ENCODE assay signal across 11 mouse cellular contexts in genomic region chr10:81344421-81345161, GRCm38 (mm10). TPM values are rescaled to one million over a fixed set of nuclear protein-coding genes. Genes with fewer than 3 reads are reported as not detected.
DNase-seq lines count a peak whose midpoint lies in the region; ATAC-seq and TF ChIP-seq lines count a peak whose summit lies in the region.
"Had no signal": no experiment of that assay in that cellular context is flagged by ENCODE, and none has a peak within 500 bp of the region (broad histone marks: within the 10 kb centered on the region; RNA-seq: fewer than 3 reads in every experiment).

No protein-coding gene starts in this region.

- peaks cover 33% of the 10 kb centered on the region for H3K27me3 ChIP-seq in lung, embryonic 14.5 days (ENCODE audit: insufficient read depth, low read length)
- no peaks in the 10 kb centered on the region for H3K27me3 ChIP-seq in MEL (ENCODE audit: control insufficient read depth in 1 of 2, insufficient read depth in 2 of 2, low read length in 2 of 2)

- TF ChIP-seq CTCF in lung, embryonic 14.5 days (IDR thresholded peaks at IDR 0.05; ENCODE audit: low read depth): peak; percentile 45
- TF ChIP-seq CTCF in MEL (IDR thresholded peaks at IDR 0.05 in 2 of 3, conservative IDR thresholded peaks at IDR 0.05 in 1 of 3; ENCODE audit: control insufficient read depth in 1 of 3, insufficient read depth in 1 of 3, low read depth in 2 of 3, low read length in 3 of 3, poor library complexity in 1 of 3, severe bottlenecking in 1 of 3): peak in 2 of 3 experiments; percentile 33 to 44; a peak in 3 of 6 replicates

- H3K9ac ChIP-seq in lung, embryonic 14.5 days: no peak overlapping the region
- no peak overlapping the region; the same call in 1 of the 2 replicates for H3K9ac ChIP-seq in MEL (ENCODE audit: control insufficient read depth, low read depth, low read length, poor library complexity, severe bottlenecking)
- H3K9ac ChIP-seq: heart, embryonic 12.5 days had no signal

- DNase-seq in gastrocnemius, postnatal 10 days: peak; percentile 46
- DNase-seq in gastrocnemius, postnatal 4 days (ENCODE audit: low spot score in 2 of 2): no peak
- peak; percentile 46 for DNase-seq in lung, embryonic 14.5 days
- DNase-seq in lung, postnatal 25 days (ENCODE audit: low spot score): no peak
- peak; percentile 75 for DNase-seq in MEL (ENCODE audit: low read depth, low spot score)
- DNase-seq in natural killer cell, adult 2 months (ENCODE audit: low spot score in 2 of 2): peak; percentile 21 to 47
- DNase-seq in frontal cortex, adult 2 months (ENCODE audit: extremely low spot score in 1 of 2, low spot score in 1 of 2): no peak
- DNase-seq in right cerebral cortex, postnatal 4 days: no peak
- DNase-seq: lung, adult 2 months had no signal

- ATAC-seq in lung, embryonic 14.5 days (ENCODE audit: insufficient read depth): no peak

- peaks cover 13% of the 10 kb centered on the region for H3K4me1 ChIP-seq in lung, embryonic 14.5 days (ENCODE audit: insufficient read depth)
- peaks cover 8 to 11% of the 10 kb centered on the region in 2 experiments; a peak in 3 of 4 replicates for H3K4me1 ChIP-seq in MEL (ENCODE audit: control insufficient read depth in 1 of 2, insufficient read depth in 2 of 2, low read length in 2 of 2)

- H3K79me2 ChIP-seq in MEL (ENCODE audit: control insufficient read depth, insufficient read depth, low read length, poor library complexity): no peaks in the 10 kb centered on the region

- no peak for TF ChIP-seq POLR2A in MEL (IDR thresholded peaks at IDR 0.05; ENCODE audit: control insufficient read depth in 1 of 2, insufficient read depth in 1 of 2, low read depth in 1 of 2, low read length in 2 of 2, poor library complexity in 1 of 2)

- peaks cover 24% of the 10 kb centered on the region for H3K36me3 ChIP-seq in lung, embryonic 14.5 days (ENCODE audit: insufficient read depth)
- no peaks in the 10 kb centered on the region; a peak in 1 of 4 replicates for H3K36me3 ChIP-seq in MEL (ENCODE audit: control insufficient read depth in 1 of 2, insufficient read depth in 2 of 2, low read length in 2 of 2)

- H3K4me3 ChIP-seq in lung, embryonic 14.5 days (ENCODE audit: low read depth, low read length): no peak overlapping the region
- H3K4me3 ChIP-seq in MEL (ENCODE audit: control insufficient read depth in 1 of 2, insufficient read depth in 1 of 2, low read depth in 2 of 2, low read length in 2 of 2): peak overlapping the region in 1 of 2 experiments; percentile 9; a peak in 1 of 4 replicates

- H3K4me2 ChIP-seq in lung, embryonic 14.5 days: no peak overlapping the region
- H3K4me2 ChIP-seq: heart, embryonic 12.5 days had no signal

- no peak; the same call in none of the 2 replicates for TF ChIP-seq RAD21 in MEL (IDR thresholded peaks at IDR 0.05; ENCODE audit: low read depth, low read length)

- H3K9me3 ChIP-seq in lung, embryonic 14.5 days (ENCODE audit: low read depth, low read length): no peaks in the 10 kb centered on the region
- no peaks in the 10 kb centered on the region for H3K9me3 ChIP-seq in MEL (replicated peaks; ENCODE audit: insufficient read depth, low read length)
- H3K9me3 ChIP-seq: heart, embryonic 12.5 days had no signal

- no peak; a peak in 1 of 4 replicates for TF ChIP-seq EP300 in MEL (IDR thresholded peaks at IDR 0.05; ENCODE audit: low read depth in 1 of 2, low read length in 2 of 2)

- no peak overlapping the region for H3K27ac ChIP-seq in lung, embryonic 14.5 days (ENCODE audit: low read depth)
- H3K27ac ChIP-seq in MEL (ENCODE audit: control insufficient read depth, low read depth, low read length): no peak overlapping the region; the same call in 1 of the 2 replicates

- WGBS in lung, embryonic 14.5 days: 41% methylated on average over 8 of the region's 8 CpGs

TF ChIP-seq in MEL, 35 proteins besides CTCF, POLR2A, EP300 and RAD21:
- no peak for TF ChIP-seq JUND (IDR thresholded peaks at IDR 0.05; ENCODE audit: low read depth, low read length)
- peak; percentile 35 for TF ChIP-seq SMC3 (IDR thresholded peaks at IDR 0.05; ENCODE audit: low read depth, low read length)
- TF ChIP-seq ZNF384 (IDR thresholded peaks at IDR 0.05; ENCODE audit: low read depth, low read length): no peak
- TF ChIP-seq HCFC1 (IDR thresholded peaks at IDR 0.05; ENCODE audit: low read depth, low read length): no peak
- no peak for TF ChIP-seq USF2 (IDR thresholded peaks at IDR 0.05; ENCODE audit: borderline replicate concordance in 1 of 2, insufficient read depth in 1 of 2, low read depth in 1 of 2, low read length in 2 of 2)
- no peak for TF ChIP-seq KAT2A (conservative IDR thresholded peaks at IDR 0.05; ENCODE audit: low read depth, low read length)
- TF ChIP-seq MYB (IDR thresholded peaks at IDR 0.05; ENCODE audit: low read depth, low read length): no peak
- no peak for TF ChIP-seq TBP (IDR thresholded peaks at IDR 0.05; ENCODE audit: low read depth, low read length)
- no peak for TF ChIP-seq BHLHE40 (IDR thresholded peaks at IDR 0.05; ENCODE audit: borderline replicate concordance, low read depth, low read length)
- no peak for TF ChIP-seq SIN3A (IDR thresholded peaks at IDR 0.05; ENCODE audit: low read length)
- TF ChIP-seq USF1 (IDR thresholded peaks at IDR 0.05; ENCODE audit: low read depth, low read length): no peak
- TF ChIP-seq MAZ (IDR thresholded peaks at IDR 0.05; ENCODE audit: low read depth, low read length): no peak
- 0 out of 2 replicates have a peak, but pooled peaks have one; percentile 18 for TF ChIP-seq GATA1 (IDR thresholded peaks at IDR 0.05; ENCODE audit: low read depth, low read length)
- TF ChIP-seq ELF1 (IDR thresholded peaks at IDR 0.05; ENCODE audit: low read depth, low read length): no peak
- no peak for TF ChIP-seq CHD1 (IDR thresholded peaks at IDR 0.05; ENCODE audit: low read depth, low read length)
- no peak for TF ChIP-seq POLR2AphosphoS5 (IDR thresholded peaks at IDR 0.05; ENCODE audit: borderline replicate concordance, low read depth, low read length)
- no peak for TF ChIP-seq MYC (IDR thresholded peaks at IDR 0.05; ENCODE audit: low read depth, low read length)
- no peak for TF ChIP-seq CHD2 (IDR thresholded peaks at IDR 0.05; ENCODE audit: low read length)
- no peak for TF ChIP-seq ZKSCAN1 (IDR thresholded peaks at IDR 0.05; ENCODE audit: low read depth, low read length)
- peak; percentile 29; the same call in 1 of the 2 replicates for TF ChIP-seq ETS1 (IDR thresholded peaks at IDR 0.05; ENCODE audit: low read depth, low read length)
- TF ChIP-seq GABPA (IDR thresholded peaks at IDR 0.05; ENCODE audit: low read depth, low read length): no peak
- TF ChIP-seq UBTF (IDR thresholded peaks at IDR 0.05; ENCODE audit: borderline replicate concordance, insufficient read depth, low read depth, low read length): no peak
TF ChIP-seq in MEL: peak in this region for 3.

RNA-seq across cellular contexts. Expression of gene Gipc3, which starts 1.5 kb away (rescaled TPM):
- 1 to 10 TPM in 1 of 2 experiments, under 1 TPM in 1; 0.96 to 1.3 TPM for total RNA-seq in gastrocnemius, postnatal 10 days (2021)
- total RNA-seq in gastrocnemius, postnatal 4 days (2021): under 1 TPM; 0.66 to 0.86 TPM
- polyA plus RNA-seq in lung, embryonic 14.5 days (2014; fragmentation: Nextera tagmentation; extraction: Ambion mirVana): 0.05 and 0.08 TPM in 2 replicates
- total RNA-seq in MEL (2012; rRNA removed): not detected in 2 replicates
- not detected for polyA plus RNA-seq in MEL (2012; ENCODE audit: insufficient read depth in 1 of 2, insufficient read length in 2 of 2, low read depth in 1 of 2, low replicate concordance in 2 of 2, missing spikeins in 1 of 2)
- polyA plus RNA-seq in frontal cortex, adult 2 months (2012; rRNA removed): 0.96 and 1.1 TPM in 2 replicates
- polyA plus RNA-seq: embryonic facial prominence, embryonic 11.5 days; heart, embryonic 12.5 days had no signal

RNA-seq across cellular contexts. Expression of gene Hmg20b, which starts 5.7 kb away (rescaled TPM):
- total RNA-seq in gastrocnemius, postnatal 10 days (2021): 10 to 100 TPM; 26.8 to 41.9 TPM
- total RNA-seq in gastrocnemius, postnatal 4 days (2021): 10 to 100 TPM; 46.2 to 58.6 TPM
- 98.7 and 105 TPM in 2 replicates for polyA plus RNA-seq in lung, embryonic 14.5 days (2014; fragmentation: Nextera tagmentation; extraction: Ambion mirVana)
- 22.8 and 27.0 TPM in 2 replicates for total RNA-seq in MEL (2012; rRNA removed)
- 10 to 100 TPM in 1 of 2 experiments, not detected in 1; 92.7 TPM for polyA plus RNA-seq in MEL (2012; ENCODE audit: insufficient read depth in 1 of 2, insufficient read length in 2 of 2, low read depth in 1 of 2, low replicate concordance in 2 of 2, missing spikeins in 1 of 2)
- 36.3 and 40.8 TPM in 2 replicates for polyA plus RNA-seq in frontal cortex, adult 2 months (2012; rRNA removed)

RNA-seq across cellular contexts. Expression of gene Mfsd12, which starts 12.7 kb away (rescaled TPM):
- total RNA-seq in gastrocnemius, postnatal 10 days (2021): 1 to 10 TPM; 4.5 to 7.5 TPM
- total RNA-seq in gastrocnemius, postnatal 4 days (2021): 1 to 10 TPM; 8.6 to 9.9 TPM
- polyA plus RNA-seq in lung, embryonic 14.5 days (2014; fragmentation: Nextera tagmentation; extraction: Ambion mirVana): 7.7 and 8.5 TPM in 2 replicates
- total RNA-seq in MEL (2012; rRNA removed): 17.9 and 29.0 TPM in 2 replicates
- polyA plus RNA-seq in MEL (2012; ENCODE audit: insufficient read depth in 1 of 2, insufficient read length in 2 of 2, low read depth in 1 of 2, low replicate concordance in 2 of 2, missing spikeins in 1 of 2): 10 to 100 TPM in 1 of 2 experiments, not detected in 1; 22.5 TPM
- polyA plus RNA-seq in frontal cortex, adult 2 months (2012; rRNA removed): 27.5 and 29.5 TPM in 2 replicates

RNA-seq across cellular contexts. Expression of gene Tbxa2r, which starts 16.1 kb away (rescaled TPM):
- 1 to 10 TPM; 2.3 to 3.8 TPM for total RNA-seq in gastrocnemius, postnatal 10 days (2021)
- total RNA-seq in gastrocnemius, postnatal 4 days (2021): 1 to 10 TPM; 4.8 to 5.8 TPM
- polyA plus RNA-seq in lung, embryonic 14.5 days (2014; fragmentation: Nextera tagmentation; extraction: Ambion mirVana): 13.6 and 15.0 TPM in 2 replicates
- 0.13 TPM in 1 of 2 replicates, not detected in the other for total RNA-seq in MEL (2012; rRNA removed)
- under 1 TPM in 1 of 2 experiments, not detected in 1; 0.31 TPM for polyA plus RNA-seq in MEL (2012; ENCODE audit: insufficient read depth in 1 of 2, insufficient read length in 2 of 2, low read depth in 1 of 2, low replicate concordance in 2 of 2, missing spikeins in 1 of 2)
- 2.3 and 3.3 TPM in 2 replicates for polyA plus RNA-seq in frontal cortex, adult 2 months (2012; rRNA removed)

RNA-seq across cellular contexts. Expression of gene 4930404N11Rik, which starts 21.0 kb away (rescaled TPM):
- total RNA-seq in gastrocnemius, postnatal 10 days (2021): 1 to 10 TPM in 1 of 2 experiments, under 1 TPM in 1; 0.85 to 1.4 TPM
- total RNA-seq in gastrocnemius, postnatal 4 days (2021): 1 to 10 TPM; 1.7 to 1.8 TPM
- 0.65 and 0.92 TPM in 2 replicates for polyA plus RNA-seq in lung, embryonic 14.5 days (2014; fragmentation: Nextera tagmentation; extraction: Ambion mirVana)
- 6.7 and 12.1 TPM in 2 replicates for total RNA-seq in MEL (2012; rRNA removed)
- polyA plus RNA-seq in MEL (2012; ENCODE audit: insufficient read depth in 1 of 2, insufficient read length in 2 of 2, low read depth in 1 of 2, low replicate concordance in 2 of 2, missing spikeins in 1 of 2): 1 to 10 TPM in 1 of 2 experiments, not detected in 1; 3.1 TPM
- 0.67 and 0.68 TPM in 2 replicates for polyA plus RNA-seq in frontal cortex, adult 2 months (2012; rRNA removed)
- polyA plus RNA-seq: embryonic facial prominence, embryonic 11.5 days had no signal

Comparison
In these comparisons a context has a peak if more than half of its experiments do, and no peak if none do; other contexts are left out.
1. DNase-seq: peak in gastrocnemius, postnatal 10 days (single experiment), lung, embryonic 14.5 days (single experiment), MEL (single experiment) and natural killer cell, adult 2 months (2 of 2); none in gastrocnemius, postnatal 4 days (0 of 2), lung, postnatal 25 days (single experiment), frontal cortex, adult 2 months (0 of 2) and right cerebral cortex, postnatal 4 days (single experiment).